Mouse (Mus musculus) frontal cortex, adult (tissue): ENCODE measurements around the gene Dhx29.

Experiments used
- ATAC-seq: cut with Nextera tagmentation; 2 replicates; pipeline ENCODE4 v1.9.2; 2017; ENCODE audit warnings: mild to moderate bottlenecking, moderate library complexity, mixed read lengths; ENCODE audit not compliant: low TSS enrichment

Dhx29 gene

DNA sequence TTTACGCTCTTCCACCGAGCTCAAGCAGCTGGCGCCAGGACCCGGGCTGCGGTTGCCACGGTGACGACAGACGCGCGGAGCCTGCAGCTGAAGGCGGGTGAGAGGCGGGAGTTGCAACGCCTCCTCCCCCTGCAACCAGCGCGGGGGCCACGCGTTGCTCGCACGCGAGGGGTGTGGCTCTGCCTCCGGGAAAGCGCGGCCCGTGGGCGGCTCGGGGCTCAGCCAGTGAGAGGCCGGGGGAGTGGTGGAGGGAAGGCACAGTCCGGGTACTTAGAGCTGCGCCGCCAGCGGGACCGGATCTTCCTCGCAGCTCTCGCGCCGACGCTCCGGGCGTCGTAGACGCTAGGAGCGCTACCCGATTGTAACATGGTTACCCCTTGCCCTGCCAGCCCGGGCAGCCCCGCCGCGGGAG lies 60.3 kb downstream of the Dhx29 start, which contains the start of gene Ccno:
Gene Ccno (plus strand): TSS at position 271 of the 412 bp plus-strand sequence.
- peak; percentile 91 for ATAC-seq

DNA sequence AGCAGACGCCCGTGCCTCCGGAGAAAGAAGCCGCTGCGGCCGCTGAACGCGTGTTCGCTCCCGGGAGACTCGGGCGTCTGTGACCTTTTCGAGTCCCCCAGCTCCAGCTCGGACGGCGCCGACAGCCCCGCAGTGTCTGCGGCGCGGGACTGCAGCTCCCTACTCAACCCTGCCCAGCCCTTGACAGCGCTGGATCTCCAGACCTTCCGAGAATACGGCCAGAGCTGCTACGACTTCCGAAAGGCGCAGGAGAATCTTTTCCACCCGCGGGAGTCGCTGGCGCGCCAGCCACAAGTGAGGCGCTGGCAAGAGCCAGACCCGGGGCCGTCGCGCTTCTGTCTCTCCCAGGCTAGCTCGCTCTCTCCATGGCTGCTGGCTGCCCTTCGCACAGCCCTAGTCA lies 60.7 kb downstream of the Dhx29 start:
- ATAC-seq, result peak; percentile 62

DNA sequence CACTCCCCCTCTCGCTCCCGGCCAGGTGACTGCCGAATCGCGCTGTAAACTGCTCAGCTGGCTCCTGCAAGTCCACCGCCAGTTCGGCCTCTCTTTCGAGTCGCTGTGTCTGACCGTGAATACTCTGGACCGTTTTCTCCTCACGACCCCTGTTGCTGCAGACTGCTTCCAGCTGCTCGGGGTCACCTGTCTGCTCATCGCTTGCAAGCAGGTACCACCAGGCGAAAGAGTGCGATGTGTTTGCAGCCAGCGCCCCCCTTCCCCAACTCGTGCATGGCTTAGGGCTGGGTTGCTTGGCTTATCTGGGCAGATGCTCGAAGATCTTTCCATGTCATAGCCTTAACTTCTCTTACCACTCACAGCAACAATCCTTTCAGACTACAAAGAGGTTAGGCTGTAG lies 61.6 kb downstream of the Dhx29 start:
- ATAC-seq, result no peak

GRCm38 (mm10) chr13:112989541-112989940 lies 62.3 kb downstream of the Dhx29 start:
- ATAC-seq, result no peak

DNA sequence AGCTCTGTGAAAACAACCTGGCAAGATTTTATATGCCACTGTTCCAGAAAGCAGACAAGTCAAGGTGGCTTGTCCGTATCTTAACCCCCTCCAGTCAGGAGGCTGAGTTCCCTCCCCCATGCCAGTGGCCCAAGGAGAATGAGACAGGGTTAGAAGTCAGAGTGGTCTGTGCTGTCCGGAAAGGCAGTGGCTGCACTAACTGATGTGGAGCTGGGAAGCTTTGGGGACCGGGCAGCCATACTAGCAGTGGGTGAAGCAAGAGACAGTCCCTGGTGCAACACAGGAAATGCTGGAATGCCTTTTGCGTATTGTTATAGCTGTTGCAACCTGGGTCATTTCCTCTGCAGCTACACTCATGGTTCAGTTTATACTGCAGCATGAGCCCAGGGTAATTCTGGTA lies 63.1 kb downstream of the Dhx29 start:
- no peak for ATAC-seq

DNA sequence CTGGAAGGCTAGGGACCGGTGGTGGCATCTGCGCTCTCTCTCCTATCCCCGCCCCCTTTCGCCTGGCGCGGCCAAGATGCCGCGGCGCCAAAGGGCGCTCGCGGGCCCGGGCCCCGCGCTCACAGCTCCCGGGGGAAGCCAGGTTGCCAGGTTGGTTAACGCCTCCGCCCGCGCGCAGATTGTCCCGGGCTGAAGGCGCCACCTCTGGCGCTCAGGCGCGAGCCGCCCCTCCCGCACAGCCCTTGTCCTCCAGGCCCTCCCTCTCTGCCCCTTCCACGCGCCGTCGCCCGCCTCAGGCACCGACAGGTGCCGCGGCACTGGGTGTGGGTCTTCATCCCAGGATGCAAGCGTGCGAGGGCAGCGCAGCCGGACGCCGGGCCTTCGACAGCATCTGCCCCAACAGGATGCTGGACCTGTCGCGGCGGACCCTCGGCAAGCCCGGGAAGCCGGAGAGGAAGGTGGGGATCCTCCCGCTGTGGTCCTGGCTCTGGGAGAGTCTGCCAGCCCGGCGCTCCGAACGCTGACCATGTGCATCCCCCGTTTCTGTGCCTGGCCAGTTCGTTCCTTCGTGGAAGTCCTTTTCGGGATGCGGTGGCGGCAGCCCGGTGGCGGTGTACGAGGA lies 66.4 kb downstream of the Dhx29 start, which contains the start of gene Mcidas:
Gene Mcidas (plus strand): TSS at position 315 of the 622 bp plus-strand sequence.
- ATAC-seq, result no peak

- ATAC-seq, result peak; percentile 53
Measured at GRCm38 (mm10) chr13:112994191-112994590, 66.9 kb downstream of the Dhx29 start.

DNA sequence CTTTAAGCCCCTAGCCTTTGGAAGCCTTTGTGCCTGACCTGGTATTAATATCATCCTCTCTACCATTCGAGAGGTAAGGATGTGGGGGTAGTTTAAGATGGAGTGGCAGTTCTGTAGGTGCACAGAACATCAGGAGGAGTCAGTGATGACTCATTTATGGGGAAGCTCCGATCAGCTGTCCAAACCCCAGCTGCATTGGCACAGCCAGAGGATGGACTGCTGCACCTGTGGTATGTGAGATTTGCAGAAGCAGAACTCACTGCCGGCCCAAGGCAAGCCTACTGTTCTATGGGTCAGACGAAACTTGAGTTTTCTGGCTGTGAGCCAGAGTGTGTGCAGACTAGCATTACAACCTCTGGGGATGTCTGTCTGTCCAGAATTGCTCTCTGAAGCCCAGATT lies 69.2 kb downstream of the Dhx29 start:
- no peak for ATAC-seq

GRCm38 (mm10) chr13:112997369-112997768 lies 70.1 kb downstream of the Dhx29 start:
- no peak for ATAC-seq

DNA sequence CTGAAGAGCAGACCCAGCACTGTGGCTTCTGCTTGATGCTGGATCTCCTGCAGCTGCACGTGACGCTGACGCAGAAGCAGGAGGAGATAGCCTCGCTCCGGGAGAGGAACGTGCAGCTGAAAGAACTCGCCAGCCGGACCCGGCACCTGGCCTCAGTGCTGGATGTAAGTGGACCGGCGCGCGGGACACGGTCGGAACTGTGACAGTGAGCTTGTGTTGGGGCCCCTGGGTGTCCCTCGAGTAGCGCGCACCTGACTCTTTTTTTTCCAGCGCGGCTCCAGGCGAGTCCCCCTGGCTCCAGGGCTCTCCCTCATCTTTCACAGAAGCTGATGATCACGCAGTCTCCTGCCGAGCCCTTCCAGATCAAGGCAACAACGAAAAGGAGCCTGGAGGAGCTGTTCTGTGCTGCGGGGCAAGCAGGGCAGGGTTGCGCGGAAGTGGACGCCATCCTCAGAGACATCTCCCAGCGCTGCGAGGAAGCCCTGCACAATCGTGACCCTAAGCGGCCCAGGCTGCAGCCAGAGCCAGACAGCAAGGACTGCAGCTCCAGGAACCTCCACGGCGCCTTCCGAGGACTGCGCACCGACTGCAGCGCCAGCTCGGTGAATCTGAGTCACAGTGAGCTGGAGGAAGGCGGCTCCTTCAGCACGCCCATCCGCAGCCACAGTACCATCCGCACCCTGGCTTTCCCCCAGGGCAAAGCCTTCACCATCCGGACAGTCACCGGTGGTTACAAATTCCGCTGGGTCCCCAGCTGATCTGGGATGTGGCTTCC lies 71.4 kb downstream of the Dhx29 start:
- peak; percentile 94 for ATAC-seq

DNA sequence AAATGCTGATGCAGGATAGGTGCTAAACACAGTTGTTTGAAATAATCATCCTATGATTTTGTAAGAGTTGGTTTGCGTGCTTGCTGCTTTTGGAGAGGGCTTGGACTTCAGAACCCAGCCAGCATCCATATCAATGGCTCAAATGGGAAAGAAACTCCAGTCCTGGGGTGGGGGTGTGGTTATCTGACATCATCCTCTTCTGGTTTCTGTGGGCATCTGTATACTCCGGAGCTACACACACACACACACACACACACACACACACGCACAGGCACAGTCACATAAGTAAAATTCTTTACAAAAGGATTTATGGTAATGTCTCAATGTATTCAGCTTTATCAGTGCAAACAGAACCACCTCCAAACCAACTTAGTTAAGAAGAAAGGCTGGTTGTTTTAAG lies 72.8 kb downstream of the Dhx29 start:
- ATAC-seq, result no peak

DNA sequence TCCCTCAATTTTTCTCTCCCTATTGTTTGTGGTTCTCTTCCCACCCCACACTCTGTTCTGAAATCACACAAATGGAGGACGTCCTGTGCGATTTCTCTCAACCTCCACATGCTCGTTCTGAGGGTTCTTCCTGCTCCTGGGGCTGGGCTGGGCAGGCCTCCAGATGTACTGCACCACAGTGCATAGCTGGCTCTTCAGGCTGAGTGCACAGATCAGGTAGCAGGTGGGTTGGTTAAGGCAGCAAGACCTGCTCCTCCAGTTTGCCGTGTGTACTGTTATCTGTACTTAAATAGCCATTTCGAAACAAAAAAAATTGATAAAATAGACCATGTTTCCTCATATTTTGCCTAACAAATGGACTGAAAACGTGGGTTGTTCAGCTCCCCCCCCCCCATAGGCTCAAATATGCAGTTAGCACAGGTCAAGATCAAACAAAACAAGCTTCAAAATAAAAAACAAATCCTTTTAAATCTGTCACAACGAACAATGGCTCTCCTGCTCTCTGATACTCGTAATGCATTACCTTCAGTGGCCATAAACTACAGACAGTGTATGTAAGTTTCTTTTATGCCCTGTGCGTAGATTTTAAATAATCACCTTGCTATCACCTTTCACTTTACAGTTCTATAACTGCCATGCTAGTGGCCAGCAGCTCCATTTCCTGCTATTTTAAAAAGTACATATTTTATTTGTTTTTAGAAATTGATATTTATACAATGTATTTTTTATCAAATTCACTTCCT lies 73.5 kb downstream of the Dhx29 start:
- ATAC-seq, result no peak

DNA sequence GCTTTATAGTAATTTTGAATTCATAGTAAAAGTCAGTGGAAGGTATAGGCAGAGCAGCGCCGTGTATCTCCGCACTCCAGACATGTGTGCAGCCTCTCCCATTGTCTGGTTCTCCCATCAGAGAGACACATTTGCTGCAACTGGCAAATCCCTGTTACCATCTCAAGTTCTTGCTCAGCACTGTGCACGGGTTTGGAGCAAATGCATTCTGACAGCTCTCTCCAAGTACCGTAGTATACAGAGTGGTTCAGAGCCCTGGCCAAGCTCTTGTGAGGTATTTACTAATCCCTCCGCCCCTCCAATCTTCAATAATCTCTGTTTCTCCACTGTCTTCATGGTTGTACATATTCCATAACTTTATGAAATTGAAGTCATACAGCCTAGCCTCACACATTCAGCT lies 85.4 kb downstream of the Dhx29 start:
- peak; percentile 62 for ATAC-seq

GRCm38 (mm10) chr13:113013174-113013953 lies 86.1 kb downstream of the Dhx29 start:
- ATAC-seq, result peak; percentile 85
